Mouse (Mus musculus) urinary bladder, postnatal 4 days (tissue): ENCODE results near the gene Llph.

Experiments
- DNase-seq, 2 experiments: peaks; one replicate each; pipeline ENCODE4 v3.0.0; 2021 to 2022; ENCODE audit warnings: low spot score in 2 of 2

Llph gene

DNA sequence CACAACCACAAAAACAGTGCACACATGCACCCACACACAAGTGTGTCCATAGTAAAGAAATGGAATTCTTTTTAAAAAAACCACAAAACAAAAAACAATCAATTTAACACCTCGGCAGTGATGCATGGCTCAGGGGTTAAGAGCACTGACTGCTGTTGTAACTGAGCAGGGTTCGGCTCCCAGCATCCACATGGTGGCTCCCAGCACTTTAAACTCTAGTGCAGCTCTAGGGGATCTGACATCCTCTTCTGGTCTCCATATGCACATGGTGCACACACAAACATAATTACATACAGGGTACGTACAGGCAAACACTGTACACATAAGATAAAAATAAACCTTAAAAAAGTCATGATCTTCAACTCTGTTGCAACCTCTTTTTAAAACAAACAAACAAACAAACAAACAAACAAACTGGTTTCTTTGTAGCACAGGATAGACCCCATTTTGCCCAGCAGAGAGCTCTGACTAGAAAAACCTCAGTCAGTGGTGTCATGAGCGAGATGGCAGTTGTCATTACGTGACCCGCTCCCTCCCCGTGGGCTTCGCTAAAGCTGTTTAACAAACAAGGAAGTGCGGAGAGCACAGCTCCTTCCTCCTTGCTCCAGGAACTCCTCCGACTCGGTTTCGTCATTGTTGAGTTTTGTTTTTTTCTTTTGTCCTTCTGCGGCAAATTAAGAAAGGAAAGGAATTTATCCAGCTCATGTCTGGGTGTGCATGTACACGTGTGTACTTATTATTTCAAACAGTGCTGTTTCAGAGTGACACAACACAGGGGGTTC, 7.1 kb upstream of the Llph start:
- no peak for DNase-seq

GRCm38 (mm10) chr10:120220776-120221175, 6.1 kb upstream of the Llph start:
- DNase-seq: no peak

GRCm38 (mm10) chr10:120231718-120232117, 4.8 kb downstream of the Llph start:
- DNase-seq: peak in 1 of 2 experiments; percentile 76

- peak in 1 of 2 experiments; percentile 69 for DNase-seq
These were observed 6.9 kb downstream of the Llph start for GRCm38 (mm10) chr10:120233655-120234367.

DNA sequence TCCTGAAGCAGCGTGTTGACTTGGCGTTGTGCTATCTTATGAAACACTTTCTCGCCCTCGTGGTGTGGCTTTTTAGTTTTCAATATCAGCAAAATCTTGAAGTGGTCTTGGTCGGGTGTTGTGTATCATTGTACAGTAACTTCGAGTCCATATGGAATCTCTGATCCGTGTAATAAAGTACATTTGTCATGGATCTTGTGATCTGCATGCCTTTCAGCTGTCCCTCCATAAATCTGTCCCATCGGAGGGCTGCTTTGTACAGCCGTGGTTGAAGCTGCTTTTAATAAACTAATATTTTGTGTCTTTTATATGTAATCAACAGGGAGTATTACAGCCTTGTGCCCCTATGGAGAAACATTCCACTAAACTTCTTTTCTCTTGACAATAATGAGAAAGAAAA, 10.0 kb downstream of the Llph start:
- DNase-seq: no peak

GRCm38 (mm10) chr10:120238241-120238640, 11.4 kb downstream of the Llph start:
- no peak for DNase-seq

DNA sequence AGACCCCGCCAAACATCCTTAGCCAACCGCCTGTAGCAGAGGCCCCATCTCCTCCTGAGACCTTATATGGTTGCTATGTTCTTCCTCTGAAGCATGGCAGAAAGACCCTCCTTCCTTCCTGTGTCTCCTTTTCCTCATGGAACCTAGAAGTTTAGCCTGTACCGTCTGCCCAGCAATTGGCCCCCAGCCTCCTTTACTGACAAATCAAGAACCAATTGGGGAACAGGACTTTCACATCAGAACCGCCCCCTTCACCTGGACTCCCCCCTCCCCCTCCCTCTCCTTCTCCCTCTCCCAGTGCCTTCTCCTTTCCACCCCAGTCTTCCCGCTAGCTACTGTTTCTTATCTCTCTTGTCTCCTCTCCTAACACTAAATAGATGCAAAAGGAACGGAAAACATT, 12.6 kb downstream of the Llph start:
- no peak for DNase-seq

DNA sequence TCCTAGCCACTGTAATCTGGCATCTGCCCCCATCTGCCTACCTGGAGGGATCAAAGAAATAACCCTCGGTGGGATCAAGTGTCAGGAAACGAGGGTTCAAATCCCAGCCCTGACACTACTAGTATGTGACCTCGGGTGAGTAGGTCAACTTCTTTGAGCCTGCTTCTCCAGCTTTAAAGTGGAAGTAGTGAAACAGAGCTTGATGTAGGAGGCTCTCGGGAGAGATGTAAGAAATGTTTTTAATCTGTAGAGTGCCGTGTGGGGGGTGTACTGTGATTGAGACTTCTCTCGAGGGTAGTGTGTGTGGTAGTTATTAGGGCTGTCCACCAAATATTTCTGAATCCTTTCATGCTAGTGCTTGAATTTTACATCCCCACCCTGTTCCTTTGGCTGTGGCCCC, 15.6 kb downstream of the Llph start:
- DNase-seq: no peak

GRCm38 (mm10) chr10:120245681-120246080, 18.8 kb downstream of the Llph start:
- no peak for DNase-seq

GRCm38 (mm10) chr10:120246994-120247750, 20.3 kb downstream of the Llph start:
- DNase-seq: no peak

DNA sequence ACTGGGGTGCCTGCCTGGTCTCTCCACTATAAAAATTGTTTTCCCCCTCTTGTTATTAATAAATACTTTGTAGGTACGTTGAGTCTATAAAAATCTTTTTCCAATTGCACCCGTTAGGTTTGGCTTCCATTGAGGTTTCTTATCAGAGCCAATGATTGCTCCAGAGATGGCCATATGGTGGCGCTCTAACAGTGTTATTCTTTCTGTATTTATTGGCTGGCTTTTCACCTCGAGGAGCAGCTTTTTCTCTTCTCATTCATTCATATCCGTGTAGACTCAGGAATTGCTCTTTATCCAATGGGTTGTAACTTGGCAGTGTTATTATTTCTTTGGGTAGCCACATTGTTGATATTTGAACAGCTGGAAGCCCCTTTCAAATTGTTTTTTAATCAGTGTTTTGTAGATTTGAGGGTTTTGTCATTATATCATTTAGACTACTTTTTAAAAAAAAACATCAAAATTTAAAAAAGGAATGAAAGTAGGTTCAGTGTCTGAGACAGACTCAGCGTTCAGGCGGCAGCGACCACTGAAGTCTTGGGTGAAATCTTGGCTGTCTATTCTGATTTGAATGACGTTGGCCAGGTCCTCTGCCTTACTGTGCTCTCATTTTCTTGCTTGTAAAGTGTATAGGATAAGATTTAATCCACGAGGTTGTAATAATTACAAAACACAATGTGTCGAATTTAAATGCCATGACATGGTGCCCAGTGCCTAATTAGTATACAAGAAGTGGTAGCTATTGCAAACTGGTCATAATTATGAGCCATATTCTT, 24.2 kb downstream of the Llph start:
- no peak for DNase-seq

- no peak for DNase-seq
These were observed 24.9 kb downstream of the Llph start for GRCm38 (mm10) chr10:120251791-120252190.

DNA sequence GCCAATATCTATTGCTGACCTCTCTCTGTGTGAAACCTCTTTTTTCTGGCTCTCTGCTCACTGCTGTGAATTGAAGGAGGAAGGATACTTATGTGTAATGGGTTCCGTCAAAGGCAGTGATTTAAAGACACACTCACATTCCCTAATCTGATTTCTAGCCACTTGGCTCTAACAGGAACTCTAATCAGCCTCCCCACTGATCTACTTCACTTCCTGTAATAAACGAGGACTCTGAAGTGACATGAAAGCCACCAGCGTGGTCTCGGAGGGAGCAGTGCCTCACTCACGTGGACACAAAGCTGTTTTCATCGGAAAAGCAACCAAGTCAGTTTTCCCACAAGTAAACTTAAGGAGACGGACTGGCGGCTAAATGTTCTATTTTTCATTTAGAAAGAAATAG, 25.9 kb downstream of the Llph start:
- DNase-seq: no peak

DNA sequence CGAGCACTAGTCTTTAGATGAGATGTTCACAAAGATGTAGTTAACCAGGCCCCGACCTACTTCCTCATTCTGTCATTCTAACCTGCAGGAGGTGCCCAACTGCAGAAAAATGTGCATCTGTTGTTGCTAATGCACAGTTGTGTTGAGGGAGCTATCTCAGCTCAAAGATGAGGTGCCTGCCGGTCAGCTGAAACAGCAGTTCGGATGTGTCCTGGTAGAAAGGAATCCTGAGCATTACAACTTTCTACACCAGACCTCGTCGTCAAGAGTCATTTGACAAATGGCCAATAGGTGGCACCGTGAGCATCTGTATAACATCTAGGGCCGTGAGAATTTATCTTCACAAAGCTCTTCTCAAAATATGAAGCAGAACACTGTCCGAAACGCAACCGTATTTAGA, 30.4 kb downstream of the Llph start:
- DNase-seq: no peak

DNA sequence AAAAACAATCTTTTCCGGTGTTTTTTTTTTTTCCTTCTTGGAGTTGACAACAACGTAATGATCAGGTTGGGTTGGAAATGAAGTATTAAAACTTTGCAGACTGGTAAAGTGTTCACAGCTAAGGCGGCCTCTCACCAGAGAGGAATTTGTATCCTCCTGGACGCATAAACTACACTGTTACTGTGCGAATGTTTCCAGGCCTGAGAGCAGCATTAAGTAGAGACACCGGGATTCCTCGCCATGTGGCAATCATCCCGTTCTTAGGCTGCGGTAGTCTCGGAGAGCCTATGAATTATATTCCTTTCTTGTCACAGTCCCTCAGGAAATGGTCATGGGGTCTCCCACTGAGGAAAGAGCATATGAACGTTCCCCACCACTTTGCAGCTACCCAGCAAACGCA, 40.9 kb downstream of the Llph start:
- no peak for DNase-seq

DNA sequence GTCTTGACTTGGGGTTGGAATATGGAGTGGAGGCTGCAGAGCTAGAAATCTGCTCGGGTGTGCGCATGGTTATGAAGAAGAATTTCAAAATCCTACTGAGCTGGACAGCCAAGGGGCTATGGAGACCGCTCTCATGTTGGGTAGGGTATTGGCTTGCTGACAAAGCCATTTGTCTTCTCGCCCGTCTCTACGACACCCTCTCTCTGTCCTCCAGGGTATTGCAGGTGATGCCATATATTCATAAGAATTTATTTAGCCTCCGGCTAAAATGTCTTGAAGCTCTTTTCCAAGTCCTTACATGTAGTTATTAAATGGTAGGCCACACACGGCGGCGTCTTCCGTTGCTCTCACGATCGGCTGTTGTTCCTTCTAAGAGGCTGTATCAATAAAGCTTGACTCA, 43.1 kb downstream of the Llph start:
- DNase-seq: no peak

DNA sequence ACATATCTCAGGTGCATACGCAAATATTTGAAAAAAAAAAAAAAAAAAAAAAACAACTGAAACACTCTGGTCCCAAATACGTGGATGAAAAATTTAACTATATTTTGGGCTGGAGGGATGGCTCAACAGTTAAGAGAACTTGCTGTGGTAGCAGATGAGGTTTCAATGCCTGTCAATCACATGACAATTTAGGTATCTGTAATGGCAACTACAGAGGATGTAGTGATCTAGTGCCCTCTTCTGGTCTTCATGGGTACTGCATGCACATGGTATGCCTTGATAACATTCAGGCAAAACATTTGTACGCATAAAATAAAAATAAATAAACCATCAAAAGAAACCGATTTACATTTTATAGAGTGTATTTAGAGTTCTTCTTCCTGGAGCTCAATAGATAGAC, 43.9 kb downstream of the Llph start:
- no peak for DNase-seq

DNA sequence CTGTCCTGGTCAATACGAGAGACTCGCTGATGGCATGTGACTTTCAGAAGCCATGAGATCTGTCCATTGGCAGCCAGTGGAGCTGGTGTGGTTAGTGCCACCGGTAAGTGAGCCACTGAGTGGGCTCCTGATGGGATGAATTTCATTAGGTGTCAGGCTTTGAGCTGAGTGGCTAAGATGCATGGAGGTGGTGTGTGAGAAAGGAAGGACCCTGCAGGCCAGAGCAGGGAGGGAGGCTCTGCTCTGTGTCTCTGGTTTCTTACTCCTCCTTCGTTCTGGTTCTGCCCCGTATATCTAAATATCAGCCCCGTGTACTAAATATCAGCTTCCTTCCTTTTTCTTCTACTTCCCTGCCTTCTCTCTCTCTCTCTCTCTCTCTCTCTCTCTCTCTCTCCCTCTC, 44.4 kb downstream of the Llph start:
- DNase-seq: no peak

GRCm38 (mm10) chr10:120271879-120272269, 45.0 kb downstream of the Llph start:
- no peak for DNase-seq

DNA sequence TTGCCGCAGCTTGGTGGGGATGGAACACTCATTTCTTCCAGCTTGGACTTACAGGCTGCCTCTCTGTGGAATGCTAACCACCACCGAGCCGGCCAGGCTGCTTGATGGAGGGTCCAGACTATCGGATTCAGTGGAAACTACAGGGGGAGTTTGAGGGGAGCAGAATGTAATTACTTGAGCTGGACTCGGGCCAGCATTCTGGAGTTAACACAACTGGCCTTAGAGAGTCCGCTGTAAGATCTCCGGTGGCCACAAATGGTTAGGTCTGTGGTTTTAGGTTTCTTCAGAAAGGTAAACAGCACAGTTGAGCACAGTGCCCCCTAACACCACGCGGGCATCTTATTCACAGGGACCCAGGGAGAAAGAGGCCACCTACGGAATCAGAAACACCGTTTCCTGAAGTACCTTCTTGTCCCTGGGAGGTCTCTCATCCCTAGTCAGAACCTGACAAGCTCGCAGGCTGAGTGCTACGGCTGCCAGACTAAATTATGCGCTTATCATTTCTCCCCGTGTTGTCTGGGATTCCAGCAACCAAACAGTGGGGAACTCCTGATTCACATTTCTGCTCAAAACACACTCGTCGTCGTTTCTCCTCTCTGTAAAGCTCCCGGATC, 45.5 kb downstream of the Llph start:
- no peak for DNase-seq

- no peak for DNase-seq
These were observed 46.5 kb downstream of the Llph start for GRCm38 (mm10) chr10:120273335-120273734.
